Mouse (Mus musculus): Measurements from ENCODE around the gene Apba1.

DNA sequence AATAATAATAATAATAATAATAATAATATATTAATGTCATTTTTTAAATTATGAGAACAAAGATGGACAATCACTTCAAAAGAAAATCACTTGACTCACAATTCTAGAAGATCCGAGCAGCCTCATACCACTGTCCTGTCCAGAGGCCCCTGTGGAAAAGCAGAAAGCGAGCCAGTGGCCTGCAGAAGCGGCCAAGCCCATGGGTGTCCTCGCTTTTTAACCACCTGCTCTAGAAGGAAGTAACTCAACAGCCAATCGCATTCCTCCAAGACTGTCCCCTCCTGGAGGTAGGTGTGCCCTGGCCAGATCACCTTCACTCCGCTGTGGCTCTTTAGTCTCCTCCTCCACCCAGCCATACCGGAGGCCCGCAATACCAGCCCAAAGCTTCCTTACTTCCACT is 196.8 kb downstream of the Apba1 start:
- TF ChIP-seq CTCF (IDR thresholded peaks at IDR 0.05; ENCODE audit: low read depth, low read length), result no peak
- TF ChIP-seq POLR2A (IDR thresholded peaks at IDR 0.05; ENCODE audit: extremely low read depth, insufficient read depth, low read length), result no peak

Measured in liver, adult 2 months (tissue).